Mouse (Mus musculus) cortical plate, adult 2 months (tissue): ENCODE results near the gene Olfr1148. TPM values are rescaled to one million over a fixed set of nuclear protein-coding genes. Genes with fewer than 3 reads are reported as not detected.

ENCODE experiments used
- H3K27ac ChIP-seq: fragments of 200-500 bp; 2 replicates; pipeline ENCODE4 v1.5.1; 2012; ENCODE audit warnings: low read length, control low read depth, inconsistent platforms; ENCODE audit not compliant: insufficient read depth
- H3K4me1 ChIP-seq: fragments of 200-500 bp; 2 replicates; pipeline ENCODE4 v1.6.1; 2011; ENCODE audit warnings: low read length; ENCODE audit not compliant: control insufficient read depth, insufficient read depth
- H3K4me3 ChIP-seq: fragments of 200-500 bp; 2 replicates; pipeline ENCODE4 v1.5.1; 2011; ENCODE audit warnings: mild to moderate bottlenecking, low read length, control low read depth; ENCODE audit not compliant: insufficient read depth
- CTCF ChIP-seq: fragments of 200-500 bp; IDR thresholded peaks from 2 replicates; pipeline ENCODE4 v1.5.1; 2011; ENCODE audit warnings: mild to moderate bottlenecking, control low read depth, low read length; ENCODE audit not compliant: insufficient read depth; ENCODE audit errors: extremely low read depth
- POLR2A ChIP-seq: fragments of 200-500 bp; IDR thresholded peaks from 2 replicates; pipeline ENCODE4 v1.6.1; 2011; ENCODE audit warnings: mild to moderate bottlenecking, low read length, control low read depth; ENCODE audit not compliant: insufficient read depth; ENCODE audit errors: extremely low read depth
- polyA plus RNA-seq: library from polyadenylated mRNA; depleted of rRNA; stranded (reverse); fragments of >200 nt; gene quantifications from 2 replicates; pipeline ENCODE4 v1.2.3, GENCODE M21; 2012; rRNA removed

The Olfr1148 gene
- polyA plus RNA-seq, result not detected in 2 replicates

DNA sequence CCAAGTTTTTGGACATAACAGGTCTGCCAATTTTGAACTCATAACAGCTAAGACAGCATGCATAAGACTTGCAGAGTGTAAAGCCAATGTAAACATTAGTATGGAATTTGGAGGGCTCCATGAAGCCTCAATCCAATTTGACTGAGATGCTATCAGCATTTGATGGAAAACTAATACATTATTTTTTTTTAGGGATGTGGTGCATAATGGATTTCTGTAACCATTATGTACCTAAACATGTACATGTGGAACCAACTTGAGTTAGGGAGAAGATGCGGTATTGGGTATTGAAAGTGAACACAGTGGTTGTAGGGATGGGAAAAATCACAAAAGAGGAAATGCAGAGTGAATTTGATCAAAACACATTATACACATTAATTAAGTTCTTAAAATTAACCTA lies at the start of gene Olfr1148:
TSS of gene Olfr1148 (plus strand) at position 301 of the 400 bp plus-strand sequence.
- Histone ChIP-seq H3K4me1 (no peaks in the 10 kb centered on the region), H3K4me3 (no peak within 1 kb of the TSS), H3K27ac (no peak within 1 kb of the TSS)

DNA sequence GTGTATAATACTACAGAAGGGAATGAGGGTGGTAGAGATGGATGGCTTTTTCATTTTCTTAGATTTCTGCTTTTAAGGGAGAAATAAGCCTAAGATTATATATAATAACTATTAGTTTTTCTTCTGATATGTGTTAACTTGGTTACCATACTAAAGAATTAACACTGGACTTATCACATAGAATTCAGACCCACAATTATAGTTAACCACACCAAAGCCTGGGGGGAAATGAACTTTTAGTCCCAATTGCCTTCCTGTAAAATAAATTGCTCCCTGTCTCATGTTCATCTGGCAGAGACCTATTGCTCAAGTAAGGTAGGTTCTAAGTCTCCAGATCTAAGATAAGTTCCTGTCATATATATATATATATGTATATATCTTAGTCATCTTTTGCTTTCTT lies 30.0 kb upstream of the Olfr1148 start, which contains the start of gene Olfr1143:
TSS of gene Olfr1143 (plus strand) at position 301 of the 400 bp plus-strand sequence.
- Histone ChIP-seq H3K4me1 (no peaks in the 10 kb centered on the region), H3K27ac (no peak within 1 kb of the TSS), H3K4me3 (no peak within 1 kb of the TSS)
- TF ChIP-seq POLR2A (no peak), CTCF (no peak)

More for the DNA sequence above, at the start of gene Olfr1148:
- no peak for TF ChIP-seq CTCF
- TF ChIP-seq POLR2A, result no peak

DNA sequence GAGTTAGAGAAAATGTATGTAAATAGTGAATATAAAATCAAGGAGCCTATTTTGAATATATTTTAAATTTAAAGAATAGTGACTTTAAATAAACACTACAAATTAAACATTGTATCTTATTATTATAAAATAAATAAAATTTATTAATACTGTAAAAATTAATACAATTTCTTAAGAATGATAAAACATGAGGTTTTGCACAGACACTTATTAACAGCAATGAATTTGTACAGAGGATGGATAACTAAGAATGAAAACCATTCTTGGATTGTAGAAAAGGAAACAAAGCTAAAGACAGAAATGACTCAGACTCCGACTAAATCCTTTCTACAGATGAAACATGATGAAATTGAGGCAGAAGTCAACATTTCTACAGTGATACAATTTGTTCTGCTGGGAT lies 20.8 kb upstream of the Olfr1148 start, which contains the start of gene Olfr1145:
TSS of gene Olfr1145 (plus strand) at position 301 of the 400 bp plus-strand sequence.
- Histone ChIP-seq H3K4me3 (no peak within 1 kb of the TSS), H3K4me1 (no peaks in the 10 kb centered on the region), H3K27ac (no peak within 1 kb of the TSS)
- TF ChIP-seq CTCF (no peak), POLR2A (no peak)

- H3K4me3 ChIP-seq, result no peak within 1 kb of the TSS
- H3K27ac ChIP-seq, result no peak within 1 kb of the TSS
- TF ChIP-seq CTCF (no peak), POLR2A (no peak)
- H3K4me1 ChIP-seq, result no peaks in the 10 kb centered on the region
Measured at GRCm38 (mm10) chr2:87843693-87844092, 13.4 kb downstream of the Olfr1148 start, which contains the start of gene Olfr1150-ps1. Olfr1150-ps1 (plus strand) TSS chr2:87843993.

- TF ChIP-seq CTCF, result no peak
- no peak for TF ChIP-seq POLR2A
- Histone ChIP-seq H3K27ac (no peak within 1 kb of the TSS), H3K4me1 (no peaks in the 10 kb centered on the region), H3K4me3 (no peak within 1 kb of the TSS)
Measured at GRCm38 (mm10) chr2:87855562-87855961, 25.2 kb downstream of the Olfr1148 start, which contains the start of gene Olfr1151. Olfr1151 (plus strand) TSS chr2:87855862.

GRCm38 (mm10) chr2:87866192-87866591 lies 35.9 kb downstream of the Olfr1148 start, which contains the start of gene Olfr1152:
Olfr1152 (plus strand) TSS chr2:87866492.
- TF ChIP-seq POLR2A (no peak), CTCF (no peak)
- no peak within 1 kb of the TSS for H3K4me3 ChIP-seq
- H3K4me1 ChIP-seq, result no peaks in the 10 kb centered on the region
- no peak within 1 kb of the TSS for H3K27ac ChIP-seq

Other genes with a start within 250 kb of the Olfr1148 start
- not detected in 2 replicates for gene Olfr1130, start 224.3 kb upstream of the Olfr1148 start, polyA plus RNA-seq
- gene Olfr1131, start 203.4 kb upstream of the Olfr1148 start, polyA plus RNA-seq, result not detected in 2 replicates
- not detected in 2 replicates for gene Olfr1132, start 193.0 kb upstream of the Olfr1148 start, polyA plus RNA-seq
- gene Olfr1133, start 183.2 kb upstream of the Olfr1148 start, polyA plus RNA-seq, result not detected in 2 replicates
- gene Olfr1134, start 172.1 kb upstream of the Olfr1148 start, polyA plus RNA-seq, result not detected in 2 replicates
- not detected in 2 replicates for gene Olfr1135, start 156.9 kb upstream of the Olfr1148 start, polyA plus RNA-seq
- not detected in 2 replicates for gene Olfr1136, start 136.6 kb upstream of the Olfr1148 start, polyA plus RNA-seq
- not detected in 2 replicates for gene Olfr1137, start 117.4 kb upstream of the Olfr1148 start, polyA plus RNA-seq
- gene Olfr1138, start 90.6 kb upstream of the Olfr1148 start, polyA plus RNA-seq, result not detected in 2 replicates
- not detected in 2 replicates for gene Olfr1140, start 86.8 kb upstream of the Olfr1148 start, polyA plus RNA-seq
- not detected in 2 replicates for gene Olfr1141, start 76.5 kb upstream of the Olfr1148 start, polyA plus RNA-seq
- not detected in 2 replicates for gene Olfr152, start 51.0 kb upstream of the Olfr1148 start, polyA plus RNA-seq
- gene Olfr1143, start 29.9 kb upstream of the Olfr1148 start, polyA plus RNA-seq, result not detected in 2 replicates
- not detected in 2 replicates for gene Olfr1145, start 20.7 kb upstream of the Olfr1148 start, polyA plus RNA-seq
- not detected in 2 replicates for gene Olfr1150-ps1, start 13.5 kb downstream of the Olfr1148 start, polyA plus RNA-seq
- gene Olfr1151, start 25.3 kb downstream of the Olfr1148 start, polyA plus RNA-seq, result not detected in 2 replicates
- not detected in 2 replicates for gene Olfr1152, start 36.0 kb downstream of the Olfr1148 start, polyA plus RNA-seq
- gene Olfr1153, start 64.4 kb downstream of the Olfr1148 start, polyA plus RNA-seq, result not detected in 2 replicates
- gene Olfr1154, start 74.6 kb downstream of the Olfr1148 start, polyA plus RNA-seq, result not detected in 2 replicates
- not detected in 2 replicates for gene Olfr1155, start 114.6 kb downstream of the Olfr1148 start, polyA plus RNA-seq
- not detected in 2 replicates for gene Olfr1156, start 122.6 kb downstream of the Olfr1148 start, polyA plus RNA-seq
- gene Olfr1157, start 137.8 kb downstream of the Olfr1148 start, polyA plus RNA-seq, result not detected in 2 replicates
- gene Olfr74, start 144.1 kb downstream of the Olfr1148 start, polyA plus RNA-seq, result not detected in 2 replicates
- not detected in 2 replicates for gene Olfr1158, start 159.6 kb downstream of the Olfr1148 start, polyA plus RNA-seq
- not detected in 2 replicates for gene Olfr1160, start 177.7 kb downstream of the Olfr1148 start, polyA plus RNA-seq
- gene Olfr1161, start 192.2 kb downstream of the Olfr1148 start, polyA plus RNA-seq, result not detected in 2 replicates
- not detected in 2 replicates for gene Olfr73, start 207.2 kb downstream of the Olfr1148 start, polyA plus RNA-seq
- gene Olfr1162, start 220.6 kb downstream of the Olfr1148 start, polyA plus RNA-seq, result not detected in 2 replicates
- gene Olfr1163, start 241.3 kb downstream of the Olfr1148 start, polyA plus RNA-seq, result not detected in 2 replicates